Mouse (Mus musculus): ENCODE data around the gene Tjp2. TPM values are rescaled to one million over a fixed set of nuclear protein-coding genes. Genes with fewer than 3 reads are reported as not detected.

Gene Tjp2
- polyA plus RNA-seq, 1 experiment from 2014 or later = 36.9 TPM

GRCm38 (mm10) chr19:24064348-24064895 is 160.4 kb downstream of the Tjp2 start:
- 55% methylated on average over 12 of the region's 12 CpGs for WGBS
- ATAC-seq (replicated peaks; ENCODE audit: low FRiP score) = no peak

GRCm38 (mm10) chr19:24063585-24063984 is 161.2 kb downstream of the Tjp2 start:
- Histone ChIP-seq H3K4me2 (ENCODE audit: low read depth, low read length, severe bottlenecking) (no peak overlapping the region), H3K4me3 (ENCODE audit: low read depth, low read length) (no peak overlapping the region), H3K36me3 (ENCODE audit: control insufficient read depth, insufficient read depth, low read length) (no peaks in the 10 kb centered on the region), H3K27ac (ENCODE audit: low read depth, low read length) (no peak overlapping the region), H3K4me1 (replicated peaks; ENCODE audit: control insufficient read depth, insufficient read depth, low read length) (peaks cover 3% of the 10 kb centered on the region; the same call in 1 of the 2 replicates), H3K27me3 (ENCODE audit: control insufficient read depth, insufficient read depth, low read length) (no peaks in the 10 kb centered on the region), H3K9ac (ENCODE audit: low read length) (no peak overlapping the region), H3K9me3 (ENCODE audit: control insufficient read depth, low read length) (no peaks in the 10 kb centered on the region)
- WGBS = 89% methylated on average over 4 of the region's 4 CpGs
- no peak for DNase-seq (ENCODE audit: low spot score)
- ATAC-seq (replicated peaks; ENCODE audit: low FRiP score) = no peak

More at GRCm38 (mm10) chr19:24064348-24064895, 160.4 kb downstream of the Tjp2 start:
- Histone ChIP-seq H3K4me2 (ENCODE audit: low read depth, low read length, severe bottlenecking) (no peak overlapping the region), H3K36me3 (ENCODE audit: control insufficient read depth, insufficient read depth, low read length) (no peaks in the 10 kb centered on the region), H3K9me3 (ENCODE audit: control insufficient read depth, low read length) (no peaks in the 10 kb centered on the region), H3K4me3 (ENCODE audit: low read depth, low read length) (no peak overlapping the region), H3K9ac (ENCODE audit: low read length) (no peak overlapping the region), H3K27ac (ENCODE audit: low read depth, low read length) (no peak overlapping the region), H3K4me1 (replicated peaks; ENCODE audit: control insufficient read depth, insufficient read depth, low read length) (peaks cover 3% of the 10 kb centered on the region; the same call in 1 of the 2 replicates), H3K27me3 (ENCODE audit: control insufficient read depth, insufficient read depth, low read length) (no peaks in the 10 kb centered on the region)
- no peak for DNase-seq (ENCODE audit: low spot score)

- no peaks in the 10 kb centered on the region for H3K27me3 ChIP-seq (ENCODE audit: control insufficient read depth, insufficient read depth, low read length)
- H3K9ac ChIP-seq (ENCODE audit: low read length) = no peak overlapping the region
- H3K4me3 ChIP-seq (ENCODE audit: low read depth, low read length) = no peak overlapping the region
- H3K4me1 ChIP-seq (replicated peaks; ENCODE audit: control insufficient read depth, insufficient read depth, low read length) = no peaks in the 10 kb centered on the region
- H3K9me3 ChIP-seq (ENCODE audit: control insufficient read depth, low read length) = no peaks in the 10 kb centered on the region; the same call in 1 of the 2 replicates
- DNase-seq (ENCODE audit: low spot score) = no peak
- H3K36me3 ChIP-seq (ENCODE audit: control insufficient read depth, insufficient read depth, low read length) = no peaks in the 10 kb centered on the region
- H3K4me2 ChIP-seq (ENCODE audit: low read depth, low read length, severe bottlenecking) = no peak overlapping the region
- no peak overlapping the region for H3K27ac ChIP-seq (ENCODE audit: low read depth, low read length)
- ATAC-seq (replicated peaks; ENCODE audit: low FRiP score) = no peak
- 94% methylated on average over 8 of the region's 8 CpGs for WGBS
Observed at GRCm38 (mm10) chr19:24058851-24059250, 166.0 kb downstream of the Tjp2 start.

GRCm38 (mm10) chr19:24058021-24058420 is 166.8 kb downstream of the Tjp2 start:
- Histone ChIP-seq H3K4me2 (ENCODE audit: low read depth, low read length, severe bottlenecking) (no peak overlapping the region), H3K36me3 (ENCODE audit: control insufficient read depth, insufficient read depth, low read length) (no peaks in the 10 kb centered on the region), H3K27ac (ENCODE audit: low read depth, low read length) (no peak overlapping the region), H3K4me1 (replicated peaks; ENCODE audit: control insufficient read depth, insufficient read depth, low read length) (no peaks in the 10 kb centered on the region), H3K9me3 (ENCODE audit: control insufficient read depth, low read length) (no peaks in the 10 kb centered on the region; the same call in 1 of the 2 replicates), H3K27me3 (ENCODE audit: control insufficient read depth, insufficient read depth, low read length) (no peaks in the 10 kb centered on the region), H3K4me3 (ENCODE audit: low read depth, low read length) (no peak overlapping the region), H3K9ac (ENCODE audit: low read length) (no peak overlapping the region)
- no peak for ATAC-seq (replicated peaks; ENCODE audit: low FRiP score)
- 91% methylated on average over 5 of the region's 5 CpGs for WGBS
- DNase-seq (ENCODE audit: low spot score) = no peak

GRCm38 (mm10) chr19:24056880-24057279 is 167.9 kb downstream of the Tjp2 start:
- Histone ChIP-seq H3K4me3 (ENCODE audit: low read depth, low read length) (no peak overlapping the region), H3K9me3 (ENCODE audit: control insufficient read depth, low read length) (no peaks in the 10 kb centered on the region; the same call in 1 of the 2 replicates), H3K4me1 (replicated peaks; ENCODE audit: control insufficient read depth, insufficient read depth, low read length) (no peaks in the 10 kb centered on the region), H3K27ac (ENCODE audit: low read depth, low read length) (no peak overlapping the region), H3K27me3 (ENCODE audit: control insufficient read depth, insufficient read depth, low read length) (no peaks in the 10 kb centered on the region), H3K36me3 (ENCODE audit: control insufficient read depth, insufficient read depth, low read length) (no peaks in the 10 kb centered on the region), H3K4me2 (ENCODE audit: low read depth, low read length, severe bottlenecking) (no peak overlapping the region), H3K9ac (ENCODE audit: low read length) (no peak overlapping the region)
- WGBS = 95% methylated on average over 1 of the region's 1 CpGs
- DNase-seq (ENCODE audit: low spot score) = no peak
- no peak for ATAC-seq (replicated peaks; ENCODE audit: low FRiP score)

- Histone ChIP-seq H3K27me3 (ENCODE audit: control insufficient read depth, insufficient read depth, low read length) (no peaks in the 10 kb centered on the region), H3K4me1 (replicated peaks; ENCODE audit: control insufficient read depth, insufficient read depth, low read length) (no peaks in the 10 kb centered on the region), H3K4me2 (ENCODE audit: low read depth, low read length, severe bottlenecking) (no peak overlapping the region), H3K27ac (ENCODE audit: low read depth, low read length) (no peak overlapping the region), H3K36me3 (ENCODE audit: control insufficient read depth, insufficient read depth, low read length) (no peaks in the 10 kb centered on the region), H3K4me3 (ENCODE audit: low read depth, low read length) (no peak overlapping the region), H3K9ac (ENCODE audit: low read length) (no peak overlapping the region), H3K9me3 (ENCODE audit: control insufficient read depth, low read length) (no peaks in the 10 kb centered on the region; the same call in 1 of the 2 replicates)
- DNase-seq (ENCODE audit: low spot score) (no peak), ATAC-seq (replicated peaks; ENCODE audit: low FRiP score) (no peak)
- 86% methylated on average over 2 of the region's 2 CpGs for WGBS
Observed at GRCm38 (mm10) chr19:24054904-24055303, 169.9 kb downstream of the Tjp2 start.

- ATAC-seq (replicated peaks; ENCODE audit: low FRiP score) (no peak), DNase-seq (ENCODE audit: low spot score) (no peak)
- Histone ChIP-seq H3K4me2 (ENCODE audit: low read depth, low read length, severe bottlenecking) (no peak overlapping the region), H3K9me3 (ENCODE audit: control insufficient read depth, low read length) (no peaks in the 10 kb centered on the region; the same call in 1 of the 2 replicates), H3K4me1 (replicated peaks; ENCODE audit: control insufficient read depth, insufficient read depth, low read length) (no peaks in the 10 kb centered on the region), H3K4me3 (ENCODE audit: low read depth, low read length) (no peak overlapping the region), H3K36me3 (ENCODE audit: control insufficient read depth, insufficient read depth, low read length) (no peaks in the 10 kb centered on the region), H3K27ac (ENCODE audit: low read depth, low read length) (no peak overlapping the region), H3K9ac (ENCODE audit: low read length) (no peak overlapping the region), H3K27me3 (ENCODE audit: control insufficient read depth, insufficient read depth, low read length) (no peaks in the 10 kb centered on the region)
- WGBS = 82% methylated on average over 5 of the region's 5 CpGs
Observed at GRCm38 (mm10) chr19:24054265-24054664, 170.6 kb downstream of the Tjp2 start.

GRCm38 (mm10) chr19:24050514-24050913 is 174.3 kb downstream of the Tjp2 start:
- H3K27me3 ChIP-seq (ENCODE audit: control insufficient read depth, insufficient read depth, low read length) = no peaks in the 10 kb centered on the region
- H3K9ac ChIP-seq (ENCODE audit: low read length) = no peak overlapping the region
- no peak for DNase-seq (ENCODE audit: low spot score)
- no peak overlapping the region for H3K4me2 ChIP-seq (ENCODE audit: low read depth, low read length, severe bottlenecking)
- no peak for ATAC-seq (replicated peaks; ENCODE audit: low FRiP score)
- no peaks in the 10 kb centered on the region for H3K36me3 ChIP-seq (ENCODE audit: control insufficient read depth, insufficient read depth, low read length)
- H3K27ac ChIP-seq (ENCODE audit: low read depth, low read length) = no peak overlapping the region
- H3K4me3 ChIP-seq (ENCODE audit: low read depth, low read length) = no peak overlapping the region
- H3K9me3 ChIP-seq (ENCODE audit: control insufficient read depth, low read length) = no peaks in the 10 kb centered on the region
- WGBS = 78% methylated on average over 2 of the region's 2 CpGs
- H3K4me1 ChIP-seq (replicated peaks; ENCODE audit: control insufficient read depth, insufficient read depth, low read length) = no peaks in the 10 kb centered on the region

- 88% methylated on average over 3 of the region's 3 CpGs for WGBS
- H3K4me2 ChIP-seq (ENCODE audit: low read depth, low read length, severe bottlenecking) = no peak overlapping the region
- DNase-seq (ENCODE audit: low spot score) (no peak), ATAC-seq (replicated peaks; ENCODE audit: low FRiP score) (no peak)
- no peak overlapping the region for H3K27ac ChIP-seq (ENCODE audit: low read depth, low read length)
- H3K4me3 ChIP-seq (ENCODE audit: low read depth, low read length) = no peak overlapping the region
- no peaks in the 10 kb centered on the region for H3K9me3 ChIP-seq (ENCODE audit: control insufficient read depth, low read length)
- H3K27me3 ChIP-seq (ENCODE audit: control insufficient read depth, insufficient read depth, low read length) = no peaks in the 10 kb centered on the region
- no peak overlapping the region for H3K9ac ChIP-seq (ENCODE audit: low read length)
- H3K4me1 ChIP-seq (replicated peaks; ENCODE audit: control insufficient read depth, insufficient read depth, low read length) = no peaks in the 10 kb centered on the region
- H3K36me3 ChIP-seq (ENCODE audit: control insufficient read depth, insufficient read depth, low read length) = no peaks in the 10 kb centered on the region
Observed at GRCm38 (mm10) chr19:24049329-24049728, 175.5 kb downstream of the Tjp2 start.

Measured in forebrain, embryonic 11.5 days (tissue).